Mouse (Mus musculus) heart, postnatal 25 days (tissue): Measurements from ENCODE around the gene Btd. TPM values are rescaled to one million over a fixed set of nuclear protein-coding genes. Genes with fewer than 3 reads are reported as not detected.

Experiments used
- DNase-seq: peaks from one replicate; pipeline ENCODE4 v3.0.0; 2022; ENCODE audit warnings: low spot score
- intact Hi-C: fragments of 180-260 bp; cut with DNase I; formaldehyde crosslinking; loops from one replicate; pipeline ENCODE4 v1.15.1; 2025
- total RNA-seq, 2 experiments: library from RNA; stranded (reverse); gene quantifications; 2 replicates each; pipeline ENCODE4 v1.2.3; 2021

Gene Btd
- total RNA-seq, 2 experiments from 2014 or later, result 9.1 to 10.4 TPM

DNA sequence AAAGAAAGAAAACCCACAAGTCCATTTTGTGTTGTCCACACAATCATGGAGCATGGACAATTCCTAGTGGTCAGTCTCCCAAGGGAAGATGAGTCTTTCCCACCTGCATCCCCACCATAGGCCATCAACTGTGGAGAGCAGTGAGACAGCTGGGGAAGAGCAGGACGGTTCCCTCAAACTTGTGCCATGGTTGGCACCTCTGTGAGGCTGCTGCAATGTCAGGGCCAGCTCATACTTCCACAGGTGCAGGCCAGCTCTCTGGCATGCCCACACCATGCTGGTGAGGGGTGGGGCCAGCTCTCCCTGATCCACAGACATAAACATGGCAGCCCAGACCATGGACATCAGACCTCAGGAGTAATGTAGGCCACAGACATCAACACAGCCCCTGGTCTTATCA lies 45.4 kb downstream of the Btd start:
- DNase-seq, result no peak
- intact Hi-C loops, result no loop called here

GRCm38 (mm10) chr14:31692536-31692935 lies 51.7 kb downstream of the Btd start:
- intact Hi-C loops, result no loop called here
- DNase-seq, result no peak

DNA sequence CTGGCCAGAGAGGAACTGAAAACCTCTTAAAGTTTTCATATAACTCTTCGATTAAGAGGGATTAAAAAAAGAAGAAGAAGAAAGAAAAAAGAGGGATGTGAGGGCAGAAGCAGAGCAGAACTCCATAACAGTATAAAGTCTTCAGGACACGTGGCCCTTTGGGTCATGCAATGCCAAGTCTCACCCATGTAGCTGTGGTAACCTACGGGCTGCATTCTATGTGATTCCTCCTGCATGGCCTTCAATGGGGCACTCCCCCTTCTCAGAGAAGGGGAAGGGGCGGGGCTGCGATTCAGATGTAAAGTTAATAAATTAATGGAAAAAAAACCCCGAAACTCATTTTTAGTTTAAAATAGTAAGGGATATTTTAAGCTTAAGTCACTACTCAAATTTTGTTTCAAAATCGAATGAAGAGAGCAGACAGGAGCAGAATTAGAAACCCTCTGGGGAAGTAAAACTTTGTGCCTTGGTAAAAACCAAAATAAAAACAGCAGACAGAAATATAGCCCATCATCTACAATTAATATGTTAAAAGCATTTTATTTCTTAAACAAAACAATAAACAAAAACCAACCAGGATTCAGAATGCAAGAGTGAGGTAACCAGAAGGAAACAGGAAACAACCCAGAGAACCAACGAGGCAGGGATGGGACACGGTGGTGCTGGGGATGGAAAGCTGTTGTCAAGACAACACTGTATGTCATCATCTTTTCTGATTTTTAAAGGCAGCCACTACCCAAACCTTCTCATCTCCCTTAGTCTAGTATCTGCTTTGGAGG lies 55.6 kb downstream of the Btd start:
- intact Hi-C loops, result no loop called here
- DNase-seq, result no peak

DNA sequence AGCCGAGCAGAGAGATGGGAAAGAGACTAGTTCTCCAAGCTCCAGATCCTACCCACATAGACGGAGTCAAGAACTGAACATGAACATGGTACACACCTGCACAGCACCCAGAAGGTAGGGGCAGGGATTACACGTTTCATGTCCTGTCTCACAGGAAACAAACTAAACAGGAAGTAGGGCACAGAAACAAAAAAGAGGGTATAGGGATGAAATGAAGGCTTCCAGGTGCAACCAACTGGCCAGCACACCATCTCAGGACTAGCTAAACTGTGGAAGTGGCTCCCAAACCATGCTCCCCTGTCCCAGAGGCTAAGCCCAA lies 56.1 kb downstream of the Btd start:
- no peak for DNase-seq
- intact Hi-C loops, result no loop called here

- no peak for DNase-seq
- intact Hi-C loops, result no loop called here
Observed at GRCm38 (mm10) chr14:31697346-31697745, 56.5 kb downstream of the Btd start.

- intact Hi-C loops, result no loop called here
- DNase-seq, result no peak
Observed at GRCm38 (mm10) chr14:31697755-31698154, 56.9 kb downstream of the Btd start.

DNA sequence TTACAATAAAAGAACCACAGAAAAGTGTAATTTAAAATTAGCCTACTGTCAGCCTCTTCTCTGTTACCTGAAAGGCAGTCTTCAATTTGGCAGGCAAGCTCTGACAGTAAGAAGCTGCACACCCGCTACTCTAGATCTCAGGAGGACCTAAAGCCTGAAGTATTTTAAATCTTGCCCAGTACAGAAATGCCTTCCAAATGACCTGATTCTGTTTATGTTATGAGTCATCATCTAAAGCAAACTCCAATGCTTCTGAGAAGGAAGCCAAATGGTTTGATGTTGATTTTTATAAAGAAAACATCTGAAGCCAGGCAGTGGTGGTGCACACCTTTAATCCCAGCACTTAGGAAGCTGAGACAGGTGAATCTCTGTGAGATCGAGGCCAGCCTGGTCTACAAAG lies 59.5 kb downstream of the Btd start:
- intact Hi-C loops, result loop anchor here (5.0 kb wide), 1 partner anchor 33 kb away; no protein-coding TSS in a partner anchor
- no peak for DNase-seq

- intact Hi-C loops, result no loop called here
- DNase-seq, result no peak
Observed at GRCm38 (mm10) chr14:31709343-31709742, 68.5 kb downstream of the Btd start.

DNA sequence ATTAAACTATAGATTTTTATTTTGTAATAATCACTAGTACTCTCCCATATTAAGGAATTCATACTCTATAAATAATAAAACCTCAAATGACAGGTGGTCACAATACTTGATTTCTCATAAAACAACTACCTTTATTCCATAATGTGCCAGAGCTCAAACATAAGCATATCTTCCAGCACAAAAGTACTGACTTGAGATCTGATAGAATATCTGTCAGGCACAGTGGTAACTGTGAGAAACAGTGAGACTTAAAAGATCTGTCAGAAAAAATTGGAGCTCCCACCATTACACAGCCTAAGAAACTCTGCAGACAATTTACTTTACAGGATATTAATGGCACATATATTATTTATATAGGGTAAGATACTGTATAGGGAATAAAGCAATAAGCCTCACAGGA lies 74.8 kb downstream of the Btd start:
- intact Hi-C loops, result no loop called here
- no peak for DNase-seq

DNA sequence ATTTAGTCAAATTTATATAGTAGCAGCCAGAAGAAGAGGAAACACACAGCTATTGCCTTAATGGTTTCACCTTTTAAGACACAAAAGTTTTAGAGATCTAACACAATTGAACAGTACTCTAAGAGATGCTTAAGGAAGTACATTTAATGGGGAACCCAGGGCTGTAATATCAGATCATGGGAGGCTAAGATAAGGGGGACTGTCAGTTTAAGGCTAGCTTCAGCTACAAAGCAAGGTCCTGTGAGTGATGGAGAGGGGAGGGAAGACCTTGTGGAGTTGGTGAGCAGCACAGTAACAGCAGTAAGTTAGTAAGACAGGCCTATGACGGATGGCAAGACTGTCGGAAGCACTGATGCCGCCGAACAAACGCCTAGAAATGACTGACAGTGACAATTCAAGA lies 76.5 kb downstream of the Btd start:
- intact Hi-C loops, result no loop called here
- DNase-seq, result no peak

Other genes with a start within 250 kb of the Btd start
- 10 to 100 TPM; 41.0 to 58.1 TPM for gene Sh3bp5, start 204.9 kb upstream of the Btd start, total RNA-seq
- 10 to 100 TPM; 10.7 to 11.4 TPM for gene Eaf1, start 146.6 kb upstream of the Btd start, total RNA-seq
- 10 to 100 TPM in 1 of 2 experiments, 1 to 10 TPM in 1; 8.6 to 11.7 TPM for gene Mettl6, start 146.0 kb upstream of the Btd start, total RNA-seq
- gene Colq, start 49.7 kb upstream of the Btd start, total RNA-seq, result 10 to 100 TPM in 1 of 2 experiments, 1 to 10 TPM in 1; 9.3 to 11.9 TPM
- 1 to 10 TPM in 1 of 2 experiments, under 1 TPM in 1; 0.47 to 1.5 TPM for gene Gm49387, start 150 bp upstream of the Btd start, total RNA-seq
- gene Hacl1, start 258 bp downstream of the Btd start, total RNA-seq, result 10 to 100 TPM in 1 of 2 experiments, 1 to 10 TPM in 1; 5.7 to 13.6 TPM
- gene Ankrd28, start 189.6 kb downstream of the Btd start, total RNA-seq, result 10 to 100 TPM; 23.7 to 27.1 TPM